Mouse (Mus musculus) lung, postnatal 0 days (tissue): ENCODE measurements around the gene Asah2.

Experiments used
- CTCF ChIP-seq: IDR thresholded peaks from 2 replicates; pipeline ENCODE4 v1.5.1; 2016; ENCODE audit warnings: antibody characterized with exemption, mild to moderate bottlenecking
- EP300 ChIP-seq: IDR thresholded peaks from 2 replicates; pipeline ENCODE4 v1.6.1; 2016; ENCODE audit warnings: antibody characterized with exemption, mild to moderate bottlenecking, control low read depth

GRCm38 (mm10) chr19:32051251-32051650, 56.8 kb downstream of the Asah2 start:
- TF ChIP-seq CTCF: no peak
- TF ChIP-seq EP300: no peak
